Mouse (Mus musculus) c-Kit-positive CD71-negative TER-119-negative erythroid progenitor cells, embryonic 14.5 days (primary cell): ENCODE measurements around the gene Nat14.
A peak's percentile ranks its signal among the peaks of the same experiment; 100 is the strongest.

ENCODE experiments used
- DNase-seq: peaks from one replicate; pipeline ENCODE4 v3.0.0-alpha.2; 2013; ENCODE audit warnings: low read depth

Gene Nat14

GRCm38 (mm10) chr7:4920496-4920895, 1.3 kb upstream of the Nat14 start:
- no peak for DNase-seq

- no peak for DNase-seq
These were observed 628 bp upstream of the Nat14 start for GRCm38 (mm10) chr7:4920976-4921823.

DNA sequence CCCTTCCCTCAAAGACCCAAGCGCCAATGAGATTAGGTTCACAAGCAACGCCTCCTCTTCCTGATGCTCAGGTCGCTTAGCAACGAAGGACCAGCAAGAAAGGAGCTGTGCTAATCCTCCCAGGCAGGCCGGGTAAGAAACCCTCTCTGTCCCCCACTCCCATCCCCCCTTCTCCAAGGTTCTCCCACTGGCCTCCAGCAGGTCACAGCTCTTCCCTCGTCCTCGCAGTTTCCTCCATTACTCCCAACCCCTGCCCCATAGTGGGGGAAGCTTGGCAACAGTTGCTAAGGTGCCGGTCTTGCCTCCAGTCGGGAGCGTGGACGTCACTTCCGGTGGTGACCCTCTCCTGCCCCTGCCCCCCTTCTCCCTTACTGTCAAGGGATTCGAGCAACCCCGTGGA, 680 bp downstream of the Nat14 start:
- DNase-seq: no peak

- no peak for DNase-seq
These were observed 1.2 kb downstream of the Nat14 start for GRCm38 (mm10) chr7:4922931-4923565.

DNA sequence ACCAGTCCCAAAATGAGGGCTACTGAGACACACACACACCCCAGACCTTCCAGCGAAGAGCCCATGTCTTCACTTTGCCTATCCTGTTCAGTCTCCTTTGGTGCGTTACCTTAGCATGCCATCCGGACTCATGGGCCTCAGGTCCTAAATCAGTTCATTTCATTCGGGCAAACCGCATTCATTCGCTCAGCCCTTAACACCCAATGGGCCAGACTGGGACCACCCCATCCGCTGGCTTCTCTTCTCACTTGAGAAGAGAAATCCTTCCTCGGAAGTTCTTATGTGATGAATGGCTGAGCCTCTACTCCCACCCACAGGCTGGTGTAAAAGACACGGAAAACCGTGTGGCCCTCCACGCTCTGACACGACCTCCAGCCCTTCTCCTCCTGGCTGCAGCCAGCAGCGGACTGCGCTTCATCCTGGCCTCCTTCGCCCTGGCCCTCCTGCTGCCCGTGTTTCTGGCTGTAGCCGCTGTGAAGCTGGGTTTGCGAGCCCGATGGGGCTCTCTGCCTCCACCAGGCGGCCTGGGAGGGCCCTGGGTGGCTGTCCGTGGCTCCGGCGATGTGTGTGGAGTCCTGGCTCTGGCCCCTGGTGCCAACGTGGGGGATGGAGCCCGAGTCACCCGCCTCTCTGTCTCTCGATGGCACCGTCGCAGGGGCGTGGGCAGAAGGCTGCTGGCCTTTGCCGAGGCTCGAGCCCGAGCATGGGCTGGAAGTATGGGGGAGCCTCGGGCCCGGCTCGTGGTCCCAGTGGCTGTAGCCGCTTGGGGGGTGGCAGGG, 1.9 kb downstream of the Nat14 start:
- DNase-seq: no peak

DNA sequence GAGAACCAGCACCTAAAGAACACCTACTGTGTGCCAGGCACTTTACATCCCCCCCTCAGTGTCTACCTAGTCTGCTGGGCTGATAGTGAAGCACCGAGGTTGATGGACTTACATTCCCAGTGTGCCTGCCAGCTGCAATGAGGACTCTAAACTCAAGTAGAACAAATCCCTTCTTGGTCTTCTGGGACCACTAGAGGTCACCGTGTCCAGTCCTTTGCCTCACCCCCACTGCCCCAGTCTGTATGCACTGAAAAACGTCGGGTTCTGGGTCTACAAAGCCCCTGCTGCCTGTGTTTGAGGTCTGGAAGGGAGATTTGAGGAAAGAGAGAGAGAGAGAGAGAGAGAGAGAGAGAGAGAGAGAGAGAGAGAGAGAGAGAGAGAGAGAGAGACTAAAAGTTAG, 2.7 kb downstream of the Nat14 start:
- DNase-seq: no peak

GRCm38 (mm10) chr7:4924891-4925301, 3.1 kb downstream of the Nat14 start:
- no peak for DNase-seq

- DNase-seq: no peak
These were observed 3.9 kb downstream of the Nat14 start, which contains the start of gene Ssc5d for GRCm38 (mm10) chr7:4925441-4926381. Gene Ssc5d, plus strand, starts transcription at chr7:4925785.

DNA sequence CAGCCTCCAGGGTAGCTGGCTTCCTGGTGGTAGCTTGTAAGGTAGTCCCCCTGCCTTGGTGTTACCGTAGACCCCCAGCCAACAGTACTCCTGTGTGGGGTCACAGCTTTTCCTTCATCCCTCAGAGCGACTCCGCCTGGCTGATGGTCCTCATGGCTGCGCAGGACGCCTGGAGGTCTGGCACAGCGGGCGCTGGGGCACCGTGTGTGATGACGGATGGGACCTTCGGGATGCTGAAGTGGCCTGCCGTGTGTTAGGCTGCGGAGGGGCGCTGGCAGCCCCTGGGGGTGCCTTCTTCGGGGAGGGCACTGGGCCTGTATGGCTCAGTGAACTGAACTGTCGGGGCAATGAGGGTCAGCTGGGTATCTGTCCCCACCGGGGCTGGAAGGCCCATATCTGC, 5.0 kb downstream of the Nat14 start:
- DNase-seq: no peak

- no peak for DNase-seq
These were observed 5.9 kb downstream of the Nat14 start for GRCm38 (mm10) chr7:4927711-4928110.

DNA sequence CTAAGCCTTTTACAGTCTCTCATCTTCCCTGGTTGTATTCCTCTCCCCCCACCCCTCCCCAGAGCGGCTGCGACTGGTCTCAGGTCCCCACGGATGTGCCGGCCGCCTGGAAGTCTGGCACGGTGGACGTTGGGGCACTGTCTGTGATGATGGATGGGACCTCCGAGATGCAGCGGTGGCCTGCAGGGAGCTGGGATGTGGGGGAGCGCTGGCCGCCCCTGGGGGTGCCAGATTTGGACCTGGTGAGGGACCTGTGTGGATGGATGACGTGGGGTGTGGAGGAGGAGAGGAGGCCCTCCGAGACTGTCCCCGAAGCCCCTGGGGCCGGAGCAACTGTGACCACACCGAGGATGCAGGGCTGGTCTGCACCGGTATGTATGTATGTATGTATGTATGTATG, 6.5 kb downstream of the Nat14 start:
- no peak for DNase-seq

GRCm38 (mm10) chr7:4933103-4933502, 11.3 kb downstream of the Nat14 start:
- DNase-seq: no peak

GRCm38 (mm10) chr7:4934160-4934914, 12.5 kb downstream of the Nat14 start:
- no peak for DNase-seq

DNA sequence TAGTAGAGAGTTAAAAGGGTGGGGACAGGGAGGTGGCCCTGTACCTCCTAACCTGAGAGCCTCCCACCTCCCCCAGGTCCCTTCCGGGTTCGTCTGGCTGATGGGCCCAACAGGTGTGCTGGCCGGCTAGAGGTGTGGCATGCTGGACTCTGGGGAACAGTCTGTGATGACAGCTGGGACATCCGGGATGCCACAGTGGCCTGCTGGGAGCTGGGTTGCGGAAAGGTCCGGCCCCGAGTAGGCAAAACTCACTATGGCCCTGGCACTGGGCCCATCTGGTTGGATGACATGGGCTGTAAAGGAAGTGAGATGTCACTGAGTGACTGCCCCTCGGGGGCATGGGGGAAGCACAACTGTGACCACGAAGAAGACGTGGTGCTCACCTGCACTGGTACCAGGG, 15.0 kb downstream of the Nat14 start:
- DNase-seq: no peak

- no peak for DNase-seq
These were observed 15.6 kb downstream of the Nat14 start for GRCm38 (mm10) chr7:4937392-4937791.

GRCm38 (mm10) chr7:4938456-4938855, 16.6 kb downstream of the Nat14 start:
- peak; percentile 56 for DNase-seq

DNA sequence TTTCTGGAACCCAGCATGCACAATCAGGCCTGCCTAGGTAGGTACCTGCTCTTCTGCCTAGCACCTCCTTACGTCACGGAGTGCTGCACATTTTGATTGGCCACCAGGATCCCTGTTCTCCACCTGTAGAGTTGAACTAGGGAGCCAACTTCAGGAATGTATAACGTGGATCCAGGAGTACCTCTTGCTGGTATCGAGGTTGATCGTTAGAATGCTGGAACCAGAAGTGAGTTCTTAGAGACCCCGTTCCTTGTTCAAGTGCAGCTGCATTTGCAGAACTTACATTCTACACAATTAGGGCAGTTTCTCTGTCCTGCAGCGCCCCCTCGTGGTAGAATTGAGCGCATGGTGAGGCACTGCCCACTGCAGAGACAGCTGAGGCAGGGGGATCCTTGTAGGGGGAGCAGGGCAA, 18.2 kb downstream of the Nat14 start:
- DNase-seq: peak; percentile 92

GRCm38 (mm10) chr7:4942673-4943072, 20.8 kb downstream of the Nat14 start:
- no peak for DNase-seq

- peak; percentile 92 for DNase-seq
These were observed 21.5 kb downstream of the Nat14 start for GRCm38 (mm10) chr7:4943223-4943815.

GRCm38 (mm10) chr7:4947855-4948254, 26.0 kb downstream of the Nat14 start:
- DNase-seq: no peak
